Mouse (Mus musculus) midbrain, embryonic 15.5 days (tissue): ENCODE measurements around the gene Kmt5a. TPM values are rescaled to one million over a fixed set of nuclear protein-coding genes. Genes with fewer than 3 reads are reported as not detected.
"Not testable (repeated sequence)": the region's sequence is repeated elsewhere in the genome, so short reads cannot be mapped to it uniquely, and the experiment has no call there.

ENCODE experiments used
- ATAC-seq: fragments of 200-750 bp; cut with Nextera tagmentation; replicated peaks from 2 replicates; pipeline ENCODE4 v1.8.0; 2017; ENCODE audit warnings: moderate TSS enrichment
- H3K27ac ChIP-seq: fragments of 300-500 bp; sonication (generic); 2 replicates; pipeline ENCODE4 v1.5.1; 2015; ENCODE audit warnings: mild to moderate bottlenecking, inconsistent platforms
- H3K27me3 ChIP-seq: fragments of 300-500 bp; sonication (generic); replicated peaks from 2 replicates; pipeline ENCODE4 v1.6.1; 2015; ENCODE audit warnings: inconsistent platforms
- H3K36me3 ChIP-seq: fragments of 300-500 bp; sonication (generic); replicated peaks from 2 replicates; pipeline ENCODE4 v1.6.1; 2015; ENCODE audit warnings: inconsistent platforms
- H3K4me1 ChIP-seq: fragments of 300-500 bp; sonication (generic); 2 replicates; pipeline ENCODE4 v1.6.1; 2015; ENCODE audit warnings: inconsistent platforms
- H3K4me2 ChIP-seq: fragments of 300-500 bp; sonication (generic); 2 replicates; pipeline ENCODE4 v1.6.1; 2015; ENCODE audit warnings: inconsistent platforms, mild to moderate bottlenecking, moderate library complexity
- H3K4me3 ChIP-seq: fragments of 300-500 bp; sonication (generic); 2 replicates; pipeline ENCODE4 v1.5.1; 2015; ENCODE audit warnings: mild to moderate bottlenecking, inconsistent platforms
- H3K9ac ChIP-seq: fragments of 300-500 bp; sonication (generic); 2 replicates; pipeline ENCODE4 v1.6.1; 2015; ENCODE audit warnings: mild to moderate bottlenecking, inconsistent platforms
- H3K9me3 ChIP-seq: fragments of 300-500 bp; sonication (generic); 2 replicates; pipeline ENCODE4 v1.6.1; 2016; ENCODE audit warnings: inconsistent platforms
- WGBS: fragments of 180-500 bp; shearing (Covaris S2); methylation state at CpG from one replicate; pipeline ENCODE4 v1.1.7; 2015; ENCODE audit warnings: mixed read lengths; 5-methylcytosine and 5-hydroxymethylcytosine counted together
- polyA plus RNA-seq: library from polyadenylated mRNA; unstranded; fragments of >200 nt; fragmentation: Nextera tagmentation; extraction: Ambion mirVana; gene quantifications from 2 replicates; pipeline ENCODE4 v1.2.1, GENCODE M21; 2015

Kmt5a gene
- polyA plus RNA-seq, 1 experiment from 2014 or later = 36.4 TPM

- no peak for ATAC-seq
- Histone ChIP-seq H3K4me2 (no peak overlapping the region), H3K27me3 (no peaks in the 10 kb centered on the region), H3K9ac (no peak overlapping the region), H3K36me3 (peaks cover 36% of the 10 kb centered on the region; the same call in 1 of the 2 replicates), H3K27ac (no peak overlapping the region), H3K4me1 (peaks cover 23% of the 10 kb centered on the region), H3K4me3 (no peak overlapping the region), H3K9me3 (no peaks in the 10 kb centered on the region)
- 92% methylated on average over 7 of the region's 7 CpGs for WGBS
These were observed 10.3 kb downstream of the Kmt5a start for GRCm38 (mm10) chr5:124450051-124450450.

DNA sequence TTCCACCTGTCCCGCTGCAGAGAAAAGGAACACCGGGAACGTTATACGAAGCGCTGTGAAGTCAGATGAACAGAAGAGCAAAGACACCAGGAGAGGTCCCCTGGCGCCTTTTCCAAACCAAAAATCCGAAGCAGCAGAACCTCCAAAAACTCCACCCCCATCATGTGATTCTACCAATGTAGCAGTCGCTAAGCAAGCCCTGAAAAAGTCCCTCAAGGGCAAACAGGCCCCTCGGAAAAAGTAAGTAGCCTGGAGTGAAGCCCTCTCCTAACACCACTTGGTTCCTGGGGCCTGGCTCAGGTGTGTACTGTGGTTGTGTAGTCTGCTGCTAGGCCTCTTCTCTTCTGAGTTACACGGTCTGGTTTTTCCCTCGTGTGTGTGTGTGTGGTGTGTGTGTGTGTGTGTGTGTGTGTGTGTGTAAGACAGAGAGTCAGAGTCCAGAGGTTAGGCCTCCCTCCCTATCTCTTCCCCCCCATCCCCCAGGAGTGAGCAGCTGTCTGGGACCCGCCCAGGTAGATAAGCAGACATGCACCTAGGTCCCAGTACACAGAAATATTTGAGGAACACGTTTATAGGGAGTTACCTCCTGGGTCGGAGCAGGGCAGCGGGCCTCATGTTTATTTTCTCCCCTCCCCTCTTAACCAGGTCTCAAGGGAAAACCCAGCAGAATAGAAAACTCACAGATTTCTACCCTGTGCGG lies 11.1 kb downstream of the Kmt5a start:
- H3K27me3 ChIP-seq = no peaks in the 10 kb centered on the region
- no peak overlapping the region for H3K4me3 ChIP-seq
- no peak overlapping the region for H3K9ac ChIP-seq
- H3K4me2 ChIP-seq = no peak overlapping the region
- WGBS = 89% methylated on average over 16 of the region's 16 CpGs
- no peak for ATAC-seq
- no peak overlapping the region for H3K27ac ChIP-seq
- peaks cover 23% of the 10 kb centered on the region for H3K4me1 ChIP-seq
- H3K9me3 ChIP-seq = no peaks in the 10 kb centered on the region
- peaks cover 38% of the 10 kb centered on the region; the same call in 1 of the 2 replicates for H3K36me3 ChIP-seq

DNA sequence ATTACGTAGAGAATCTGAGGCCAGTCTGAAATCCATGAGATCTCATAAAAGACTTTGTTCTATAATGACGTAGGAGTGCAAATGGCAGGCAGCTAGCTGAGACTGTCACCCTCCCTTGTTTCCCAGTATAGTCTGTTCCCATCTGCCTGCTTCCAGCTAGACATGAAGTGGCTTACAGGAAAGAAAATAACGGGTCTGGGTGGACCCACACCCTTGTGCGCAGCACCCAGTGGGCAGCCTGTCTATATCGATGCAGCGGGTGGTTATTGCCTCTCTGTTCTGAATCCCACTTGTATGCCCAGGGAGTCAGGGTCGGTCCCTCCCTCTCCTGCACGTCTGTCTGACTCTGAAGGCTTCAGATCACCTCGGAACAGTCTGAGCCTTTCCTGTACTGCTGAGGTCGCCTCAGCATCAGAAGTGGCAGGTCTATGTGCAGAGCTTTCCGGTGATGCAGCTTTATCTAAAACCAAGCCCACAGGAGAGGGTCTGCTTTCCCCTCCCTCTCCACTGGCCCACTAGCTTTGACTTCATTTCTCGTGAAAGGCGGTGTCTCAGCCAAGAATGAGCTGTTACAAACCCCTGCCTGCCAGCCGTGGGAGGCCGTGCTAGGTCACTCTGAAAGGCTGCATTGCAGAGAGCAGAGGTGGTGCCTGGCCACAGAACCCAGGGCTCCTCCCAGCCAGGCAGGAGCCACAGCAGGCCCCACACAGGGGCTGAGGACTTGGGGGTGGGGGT lies 12.9 kb downstream of the Kmt5a start:
- WGBS = 77% methylated on average over 15 of the region's 15 CpGs
- no peak for ATAC-seq

GRCm38 (mm10) chr5:124453339-124454081 lies 13.8 kb downstream of the Kmt5a start:
- H3K4me3 ChIP-seq = no peak overlapping the region
- no peak for ATAC-seq
- H3K36me3 ChIP-seq = peaks cover 46% of the 10 kb centered on the region; the same call in 1 of the 2 replicates
- 77% methylated on average over 13 of the region's 13 CpGs for whole genome bisulfite sequencing
- H3K27me3 ChIP-seq = no peaks in the 10 kb centered on the region
- H3K4me1 ChIP-seq = 0 out of 2 replicates have a peak, but pooled peaks cover 9% of the 10 kb centered on the region
- no peak overlapping the region for H3K9ac ChIP-seq
- no peaks in the 10 kb centered on the region for H3K9me3 ChIP-seq
- H3K27ac ChIP-seq = 0 out of 2 replicates have a peak overlapping the region, but pooled peaks have one; percentile 8
- no peak overlapping the region for H3K4me2 ChIP-seq

More for the DNA sequence above, 12.9 kb downstream of the Kmt5a start:
- H3K4me2 ChIP-seq = no peak overlapping the region
- H3K4me1 ChIP-seq = 0 out of 2 replicates have a peak, but pooled peaks cover 9% of the 10 kb centered on the region
- no peak overlapping the region for H3K27ac ChIP-seq
- H3K9me3 ChIP-seq = no peaks in the 10 kb centered on the region
- no peak overlapping the region for H3K9ac ChIP-seq
- no peak overlapping the region for H3K4me3 ChIP-seq
- H3K36me3 ChIP-seq = peaks cover 45% of the 10 kb centered on the region; the same call in 1 of the 2 replicates
- no peaks in the 10 kb centered on the region for H3K27me3 ChIP-seq

GRCm38 (mm10) chr5:124454082-124454419 lies 14.3 kb downstream of the Kmt5a start:
- H3K9ac ChIP-seq = no peak overlapping the region
- no peaks in the 10 kb centered on the region for H3K27me3 ChIP-seq
- H3K4me3 ChIP-seq = no peak overlapping the region
- H3K9me3 ChIP-seq = no peaks in the 10 kb centered on the region
- no peak overlapping the region for H3K4me2 ChIP-seq
- 0 out of 2 replicates have a peak, but pooled peaks cover 5% of the 10 kb centered on the region for H3K4me1 ChIP-seq
- H3K27ac ChIP-seq = no peak overlapping the region
- peaks cover 50% of the 10 kb centered on the region; the same call in 1 of the 2 replicates for H3K36me3 ChIP-seq
- no peak for ATAC-seq
- WGBS = 83% methylated on average over 1 of the region's 1 CpGs

- ATAC-seq = no peak
- Histone ChIP-seq H3K9me3 (no peaks in the 10 kb centered on the region), H3K4me2 (no peak overlapping the region), H3K36me3 (peaks cover 62% of the 10 kb centered on the region), H3K9ac (no peak overlapping the region), H3K27me3 (no peaks in the 10 kb centered on the region), H3K27ac (no peak overlapping the region), H3K4me1 (no peaks in the 10 kb centered on the region), H3K4me3 (no peak overlapping the region)
- WGBS = 95% methylated on average over 6 of the region's 6 CpGs
These were observed 17.0 kb downstream of the Kmt5a start for GRCm38 (mm10) chr5:124456762-124457161.

- peaks cover 60% of the 10 kb centered on the region for H3K36me3 ChIP-seq
- H3K27ac ChIP-seq, H3K4me1 ChIP-seq, H3K27me3 ChIP-seq, H3K4me3 ChIP-seq, H3K9ac ChIP-seq, H3K9me3 ChIP-seq, ATAC-seq, H3K4me2 ChIP-seq: not testable (repeated sequence)
- 94% methylated on average over 14 of the region's 14 CpGs for WGBS
These were observed 21.2 kb downstream of the Kmt5a start for GRCm38 (mm10) chr5:124460922-124461321.

GRCm38 (mm10) chr5:124462297-124463025 lies 22.7 kb downstream of the Kmt5a start:
- ATAC-seq = no peak
- H3K9ac ChIP-seq = no peak overlapping the region
- 88% methylated on average over 8 of the region's 8 CpGs for WGBS
- H3K27me3 ChIP-seq = no peaks in the 10 kb centered on the region
- H3K36me3 ChIP-seq = peaks cover 51% of the 10 kb centered on the region
- H3K4me3 ChIP-seq = no peak overlapping the region
- H3K9me3 ChIP-seq = no peaks in the 10 kb centered on the region
- no peak overlapping the region for H3K4me2 ChIP-seq
- no peak overlapping the region for H3K27ac ChIP-seq
- no peaks in the 10 kb centered on the region for H3K4me1 ChIP-seq

- Histone ChIP-seq H3K27me3 (no peaks in the 10 kb centered on the region), H3K4me1 (no peaks in the 10 kb centered on the region), H3K4me3 (no peak overlapping the region), H3K36me3 (peaks cover 42% of the 10 kb centered on the region), H3K9me3 (no peaks in the 10 kb centered on the region), H3K27ac (no peak overlapping the region), H3K4me2 (no peak overlapping the region), H3K9ac (no peak overlapping the region)
- ATAC-seq = no peak
- WGBS = 90% methylated on average over 5 of the region's 5 CpGs
These were observed 23.7 kb downstream of the Kmt5a start for GRCm38 (mm10) chr5:124463462-124463861.

DNA sequence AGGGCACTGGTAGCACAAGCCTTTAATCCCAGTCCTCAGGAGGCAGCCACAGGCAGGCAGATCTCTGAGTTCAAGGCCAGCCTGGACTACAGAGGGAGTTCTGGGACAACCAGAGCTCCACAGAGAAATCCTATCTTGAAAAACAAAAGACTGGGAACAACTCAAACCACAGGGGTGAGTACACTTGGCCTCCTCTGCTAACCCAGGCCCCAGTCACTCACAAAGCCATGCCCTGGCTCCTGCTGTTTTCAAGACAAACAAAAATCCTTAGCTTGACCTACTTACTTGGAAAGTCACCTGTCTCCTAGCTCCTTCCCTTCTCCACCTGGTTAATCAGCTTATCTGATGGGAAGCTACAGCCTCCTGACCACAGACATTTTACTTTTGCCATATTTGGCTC lies 25.2 kb downstream of the Kmt5a start:
- Histone ChIP-seq H3K27ac (no peak overlapping the region), H3K9me3 (no peaks in the 10 kb centered on the region), H3K4me2 (no peak overlapping the region), H3K4me1 (no peaks in the 10 kb centered on the region), H3K4me3 (no peak overlapping the region), H3K27me3 (no peaks in the 10 kb centered on the region), H3K9ac (no peak overlapping the region), H3K36me3 (peaks cover 27% of the 10 kb centered on the region)
- no peak for ATAC-seq

DNA sequence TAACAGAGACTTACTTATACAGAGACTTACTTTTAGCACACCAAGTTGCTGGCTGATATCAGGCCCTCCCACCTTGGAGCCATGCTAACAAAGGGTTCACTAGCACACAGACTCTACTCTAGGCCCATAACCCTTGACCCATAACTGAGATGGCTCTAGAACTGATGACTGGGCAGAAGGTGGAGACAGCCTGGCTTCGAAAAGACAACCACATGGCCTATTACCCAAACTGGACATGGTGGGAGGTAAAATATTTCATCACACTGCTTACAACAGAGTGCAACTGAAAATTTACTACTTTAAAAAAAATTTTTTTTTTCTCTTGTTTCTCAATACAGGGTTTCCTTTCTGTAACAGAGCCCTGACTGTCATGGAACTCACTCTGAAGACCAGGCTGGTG lies 28.0 kb downstream of the Kmt5a start:
- H3K9me3 ChIP-seq = no peaks in the 10 kb centered on the region
- WGBS = 90% methylated on average over 1 of the region's 1 CpGs
- no peak overlapping the region for H3K4me2 ChIP-seq
- H3K4me1 ChIP-seq = no peaks in the 10 kb centered on the region
- H3K27ac ChIP-seq = no peak overlapping the region
- H3K4me3 ChIP-seq = no peak overlapping the region
- no peak for ATAC-seq
- H3K9ac ChIP-seq = no peak overlapping the region
- H3K27me3 ChIP-seq = no peaks in the 10 kb centered on the region
- peaks cover 10% of the 10 kb centered on the region; the same call in 1 of the 2 replicates for H3K36me3 ChIP-seq

DNA sequence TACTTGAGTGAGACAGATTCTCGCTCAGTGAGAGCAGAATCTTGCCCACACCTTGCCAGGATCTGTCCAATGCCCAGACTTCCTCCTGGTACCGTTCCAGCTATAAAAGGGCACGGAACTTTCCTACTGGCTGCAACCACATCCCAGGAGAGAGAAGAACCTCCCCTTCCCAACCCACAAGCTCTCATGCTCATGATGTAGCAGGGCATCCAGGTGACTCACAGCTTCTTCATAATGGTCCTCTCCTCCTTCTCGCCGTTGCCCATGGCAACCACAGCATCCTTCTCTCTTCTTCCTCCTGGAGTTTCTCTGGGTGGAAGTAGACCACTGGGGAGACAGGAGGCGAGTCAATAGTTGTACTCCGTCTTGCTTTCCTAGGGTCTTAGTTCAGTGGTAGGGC lies 28.6 kb downstream of the Kmt5a start:
- no peaks in the 10 kb centered on the region for H3K27me3 ChIP-seq
- ATAC-seq = no peak
- H3K4me1 ChIP-seq = no peaks in the 10 kb centered on the region
- no peaks in the 10 kb centered on the region for H3K9me3 ChIP-seq
- no peak overlapping the region for H3K27ac ChIP-seq
- H3K36me3 ChIP-seq = peaks cover 4% of the 10 kb centered on the region; the same call in 1 of the 2 replicates
- no peak overlapping the region for H3K4me3 ChIP-seq
- no peak overlapping the region for H3K9ac ChIP-seq
- H3K4me2 ChIP-seq = no peak overlapping the region
- WGBS = 94% methylated on average over 7 of the region's 7 CpGs
